Mouse (Mus musculus): Measurements from ENCODE around the gene Nipal1. TPM values are rescaled to one million over a fixed set of nuclear protein-coding genes. Genes with fewer than 3 reads are reported as not detected.

The Nipal1 gene
- polyA plus RNA-seq, 1 experiment from 2014 or later: 0.83 TPM

DNA sequence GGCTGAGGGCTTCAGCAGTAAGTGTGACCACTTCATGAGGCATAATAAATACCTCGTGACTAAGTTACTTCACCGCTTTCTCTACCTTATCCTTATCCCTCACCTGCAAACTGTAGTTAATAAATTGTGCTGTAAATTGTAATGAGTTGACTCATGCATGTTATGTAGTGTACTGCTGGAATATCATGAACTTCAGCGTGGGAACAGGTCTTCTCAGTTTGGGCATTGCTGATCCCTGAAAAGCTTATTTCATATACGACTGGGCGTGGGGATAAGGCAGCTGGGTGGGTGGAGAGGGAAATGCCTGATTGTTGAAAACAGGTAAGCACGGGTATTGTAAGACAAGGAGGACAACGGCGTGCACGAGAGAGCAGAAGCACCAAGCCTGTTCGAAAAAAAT lies 599 bp upstream of the Nipal1 start:
- Histone ChIP-seq H3K4me1 (replicated peaks) (peaks cover 14% of the 10 kb centered on the region), H3K9me3 (no peaks in the 10 kb centered on the region), H3K4me3 (peak overlapping the region; percentile 55), H3K9ac (peak overlapping the region; percentile 42), H3K4me2 (peak overlapping the region; percentile 98), H3K36me3 (no peaks in the 10 kb centered on the region), H3K27ac (replicated peaks) (no peak overlapping the region), H3K27me3 (peaks cover 20% of the 10 kb centered on the region; the same call in 1 of the 2 replicates)
- ATAC-seq (ENCODE audit: low FRiP score, low read depth): no peak
- WGBS: 33% methylated on average over 10 of the region's 10 CpGs

- peak overlapping the region; percentile 98 for H3K4me2 ChIP-seq
- peak overlapping the region; percentile 42 for H3K9ac ChIP-seq
- H3K4me1 ChIP-seq (replicated peaks): peaks cover 14% of the 10 kb centered on the region
- peak; percentile 62 for ATAC-seq (ENCODE audit: low FRiP score, low read depth)
- no peaks in the 10 kb centered on the region for H3K9me3 ChIP-seq
- H3K27ac ChIP-seq (replicated peaks): no peak overlapping the region
- 8% methylated on average over 18 of the region's 18 CpGs for WGBS
- H3K4me3 ChIP-seq: peak overlapping the region; percentile 55
- H3K27me3 ChIP-seq: peaks cover 20% of the 10 kb centered on the region; the same call in 1 of the 2 replicates
- H3K36me3 ChIP-seq: no peaks in the 10 kb centered on the region
Observed at GRCm38 (mm10) chr5:72647958-72648595, 482 bp downstream of the Nipal1 start.

- peaks cover 20% of the 10 kb centered on the region; the same call in 1 of the 2 replicates for H3K27me3 ChIP-seq
- no peak overlapping the region for H3K4me3 ChIP-seq
- no peak overlapping the region for H3K27ac ChIP-seq (replicated peaks)
- 87% methylated on average over 9 of the region's 9 CpGs for WGBS
- H3K9me3 ChIP-seq: no peaks in the 10 kb centered on the region
- ATAC-seq (ENCODE audit: low FRiP score, low read depth): no peak
- H3K4me2 ChIP-seq: no peak overlapping the region
- peaks cover 14% of the 10 kb centered on the region for H3K4me1 ChIP-seq (replicated peaks)
- H3K9ac ChIP-seq: no peak overlapping the region
- no peaks in the 10 kb centered on the region for H3K36me3 ChIP-seq
Observed at GRCm38 (mm10) chr5:72648987-72649735, 1.6 kb downstream of the Nipal1 start.

GRCm38 (mm10) chr5:72653068-72653674 lies 5.6 kb downstream of the Nipal1 start:
- no peak overlapping the region for H3K27ac ChIP-seq (replicated peaks)
- H3K4me2 ChIP-seq: no peak overlapping the region
- ATAC-seq (ENCODE audit: low FRiP score, low read depth): no peak; the same call in 1 of the 2 replicates
- H3K4me1 ChIP-seq (replicated peaks): no peaks in the 10 kb centered on the region
- no peaks in the 10 kb centered on the region for H3K36me3 ChIP-seq
- 66% methylated on average over 10 of the region's 10 CpGs for WGBS
- H3K9ac ChIP-seq: no peak overlapping the region
- no peak overlapping the region for H3K4me3 ChIP-seq
- no peaks in the 10 kb centered on the region for H3K27me3 ChIP-seq
- no peaks in the 10 kb centered on the region for H3K9me3 ChIP-seq

- Histone ChIP-seq H3K36me3 (no peaks in the 10 kb centered on the region), H3K27ac (replicated peaks) (no peak overlapping the region), H3K9ac (no peak overlapping the region), H3K4me3 (no peak overlapping the region), H3K27me3 (no peaks in the 10 kb centered on the region), H3K9me3 (no peaks in the 10 kb centered on the region), H3K4me2 (no peak overlapping the region), H3K4me1 (replicated peaks) (no peaks in the 10 kb centered on the region)
- 65% methylated on average over 7 of the region's 7 CpGs for WGBS
- ATAC-seq (ENCODE audit: low FRiP score, low read depth): no peak
Observed at GRCm38 (mm10) chr5:72656270-72656791, 8.7 kb downstream of the Nipal1 start.

DNA sequence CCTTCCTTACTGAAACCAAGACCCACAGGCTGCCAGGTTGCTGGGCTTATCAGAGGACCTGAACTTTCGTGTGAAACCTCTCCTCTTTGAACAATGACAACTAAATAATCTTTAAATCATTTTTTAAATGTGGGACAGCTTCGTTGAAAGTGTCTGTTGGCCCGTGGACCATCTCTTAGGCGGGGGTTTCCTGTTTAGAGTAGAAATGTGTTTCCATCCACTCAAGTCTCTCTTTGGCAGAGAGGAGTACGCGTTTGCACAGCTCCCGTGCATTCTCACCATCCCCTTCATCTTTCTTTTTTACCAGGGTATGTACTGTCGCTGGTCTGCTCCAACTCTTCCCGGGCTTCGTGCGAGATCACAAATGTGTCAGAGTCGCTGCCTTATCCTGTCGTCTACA lies 10.8 kb downstream of the Nipal1 start:
- no peak overlapping the region for H3K4me2 ChIP-seq
- 92% methylated on average over 13 of the region's 13 CpGs for WGBS
- H3K27ac ChIP-seq (replicated peaks): no peak overlapping the region

DNA sequence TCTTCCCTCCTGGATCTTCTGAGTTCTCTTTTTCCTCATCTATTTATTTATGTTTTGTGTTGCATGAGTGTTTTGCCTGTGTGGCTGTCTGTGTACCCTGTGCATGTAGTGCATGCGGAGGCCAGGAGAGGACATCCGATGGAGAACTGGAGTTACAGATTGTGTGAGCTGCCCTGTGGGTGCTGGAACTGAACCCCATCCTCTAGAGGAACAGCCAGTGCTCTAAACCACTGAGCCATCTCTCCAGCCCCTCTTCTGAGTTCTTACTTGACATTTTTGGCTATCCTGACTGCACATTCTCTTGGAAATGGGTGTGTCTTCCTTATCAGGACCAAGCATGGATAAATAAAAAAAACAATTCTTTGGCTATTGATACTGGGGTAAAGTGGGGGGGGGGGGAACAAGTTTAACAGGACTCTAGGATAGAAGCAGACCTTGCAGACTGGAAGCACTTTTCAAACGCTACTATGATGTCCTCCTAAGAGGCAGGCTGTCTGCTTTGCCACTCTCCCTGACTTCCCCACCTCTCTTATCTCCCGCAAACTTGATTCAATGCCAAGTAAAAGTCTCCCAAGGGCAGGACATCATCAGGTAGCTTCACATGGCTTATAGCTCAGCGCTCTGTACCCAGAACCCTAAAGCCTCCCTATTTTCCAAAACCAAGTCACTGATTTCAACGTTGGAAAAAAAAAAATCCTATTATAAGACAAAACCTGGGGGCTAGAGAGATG lies 13.6 kb downstream of the Nipal1 start:
- no peak overlapping the region for H3K4me3 ChIP-seq
- H3K27ac ChIP-seq (replicated peaks): no peak overlapping the region
- no peaks in the 10 kb centered on the region for H3K36me3 ChIP-seq
- H3K4me1 ChIP-seq (replicated peaks): no peaks in the 10 kb centered on the region
- WGBS: 87% methylated on average over 6 of the region's 6 CpGs
- no peaks in the 10 kb centered on the region for H3K27me3 ChIP-seq
- ATAC-seq (ENCODE audit: low FRiP score, low read depth): no peak
- H3K9me3 ChIP-seq: no peaks in the 10 kb centered on the region
- no peak overlapping the region for H3K4me2 ChIP-seq
- no peak overlapping the region for H3K9ac ChIP-seq

More for the DNA sequence above, 10.8 kb downstream of the Nipal1 start:
- H3K9me3 ChIP-seq: no peaks in the 10 kb centered on the region
- no peak overlapping the region for H3K9ac ChIP-seq
- H3K27me3 ChIP-seq: no peaks in the 10 kb centered on the region
- H3K4me3 ChIP-seq: no peak overlapping the region
- no peaks in the 10 kb centered on the region for H3K36me3 ChIP-seq
- H3K4me1 ChIP-seq (replicated peaks): no peaks in the 10 kb centered on the region
- ATAC-seq (ENCODE audit: low FRiP score, low read depth): no peak

- ATAC-seq (ENCODE audit: low FRiP score, low read depth): 0 out of 2 replicates have a peak, but pooled peaks have one; percentile 34
- H3K4me1 ChIP-seq (replicated peaks): no peaks in the 10 kb centered on the region
- H3K27ac ChIP-seq (replicated peaks): no peak overlapping the region
- no peaks in the 10 kb centered on the region for H3K9me3 ChIP-seq
- 63% methylated on average over 5 of the region's 5 CpGs for WGBS
- no peak overlapping the region for H3K4me2 ChIP-seq
- no peak overlapping the region for H3K4me3 ChIP-seq
- H3K36me3 ChIP-seq: no peaks in the 10 kb centered on the region
- no peaks in the 10 kb centered on the region for H3K27me3 ChIP-seq
- H3K9ac ChIP-seq: no peak overlapping the region
Observed at GRCm38 (mm10) chr5:72664126-72664525, 16.5 kb downstream of the Nipal1 start.

GRCm38 (mm10) chr5:72664854-72665253 lies 17.3 kb downstream of the Nipal1 start:
- no peak overlapping the region for H3K4me3 ChIP-seq
- ATAC-seq (ENCODE audit: low FRiP score, low read depth): no peak
- no peaks in the 10 kb centered on the region for H3K27me3 ChIP-seq
- no peaks in the 10 kb centered on the region for H3K36me3 ChIP-seq
- no peaks in the 10 kb centered on the region for H3K4me1 ChIP-seq (replicated peaks)
- WGBS: 53% methylated on average over 3 of the region's 3 CpGs
- H3K9me3 ChIP-seq: no peaks in the 10 kb centered on the region
- H3K27ac ChIP-seq (replicated peaks): no peak overlapping the region
- no peak overlapping the region for H3K9ac ChIP-seq
- H3K4me2 ChIP-seq: no peak overlapping the region

- no peaks in the 10 kb centered on the region for H3K27me3 ChIP-seq
- no peaks in the 10 kb centered on the region for H3K4me1 ChIP-seq (replicated peaks)
- H3K27ac ChIP-seq (replicated peaks): no peak overlapping the region
- no peak for ATAC-seq (ENCODE audit: low FRiP score, low read depth)
- H3K9me3 ChIP-seq: no peaks in the 10 kb centered on the region
- 29% methylated on average over 5 of the region's 5 CpGs for WGBS
- H3K9ac ChIP-seq: no peak overlapping the region
- no peak overlapping the region for H3K4me2 ChIP-seq
- no peak overlapping the region for H3K4me3 ChIP-seq
- no peaks in the 10 kb centered on the region for H3K36me3 ChIP-seq
Observed at GRCm38 (mm10) chr5:72665281-72665680, 17.7 kb downstream of the Nipal1 start.

DNA sequence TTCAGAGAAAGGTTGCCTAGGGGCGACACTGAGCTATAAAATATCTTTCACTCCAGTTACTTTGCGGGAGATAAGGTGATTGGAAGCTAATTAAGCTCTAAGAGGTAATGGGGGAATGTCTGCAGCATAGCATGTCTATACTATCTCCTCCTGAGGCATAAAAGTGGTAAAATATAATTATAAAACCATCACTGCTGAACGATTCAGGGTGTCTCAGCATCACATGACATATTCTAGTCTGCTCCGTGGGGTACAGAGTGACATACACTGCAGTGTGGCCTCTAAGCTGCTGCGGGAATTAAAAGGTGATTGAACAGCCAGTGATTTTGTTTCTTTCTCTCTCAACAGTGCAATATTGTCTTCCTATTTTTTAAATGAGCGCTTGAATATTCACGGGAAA lies 18.8 kb downstream of the Nipal1 start:
- H3K36me3 ChIP-seq: no peaks in the 10 kb centered on the region
- ATAC-seq (ENCODE audit: low FRiP score, low read depth): peak; percentile 81
- H3K4me1 ChIP-seq (replicated peaks): 0 out of 2 replicates have a peak, but pooled peaks cover 3% of the 10 kb centered on the region
- no peaks in the 10 kb centered on the region for H3K9me3 ChIP-seq
- H3K27me3 ChIP-seq: no peaks in the 10 kb centered on the region
- no peak overlapping the region for H3K4me3 ChIP-seq
- H3K27ac ChIP-seq (replicated peaks): no peak overlapping the region
- no peak overlapping the region for H3K9ac ChIP-seq
- no peak overlapping the region for H3K4me2 ChIP-seq
- WGBS: 61% methylated on average over 7 of the region's 7 CpGs

Measured in hindbrain, embryonic 15.5 days (tissue).